Mouse (Mus musculus) testis, adult 2 months (tissue): ENCODE results near the gene Dclk2.

Experiments used
- CTCF ChIP-seq: fragments of 200-500 bp; IDR thresholded peaks from 2 replicates; pipeline ENCODE4 v1.5.1; 2012; ENCODE audit warnings: low read depth, mild to moderate bottlenecking, inconsistent platforms, low read length, moderate library complexity; ENCODE audit not compliant: control insufficient read depth, insufficient read depth, insufficient replicate concordance
- POLR2A ChIP-seq: fragments of 200-500 bp; IDR thresholded peaks from 2 replicates; pipeline ENCODE4 v1.6.1; 2012; ENCODE audit warnings: low read depth, mild to moderate bottlenecking, inconsistent platforms, low read length, moderate library complexity; ENCODE audit not compliant: control insufficient read depth

DNA sequence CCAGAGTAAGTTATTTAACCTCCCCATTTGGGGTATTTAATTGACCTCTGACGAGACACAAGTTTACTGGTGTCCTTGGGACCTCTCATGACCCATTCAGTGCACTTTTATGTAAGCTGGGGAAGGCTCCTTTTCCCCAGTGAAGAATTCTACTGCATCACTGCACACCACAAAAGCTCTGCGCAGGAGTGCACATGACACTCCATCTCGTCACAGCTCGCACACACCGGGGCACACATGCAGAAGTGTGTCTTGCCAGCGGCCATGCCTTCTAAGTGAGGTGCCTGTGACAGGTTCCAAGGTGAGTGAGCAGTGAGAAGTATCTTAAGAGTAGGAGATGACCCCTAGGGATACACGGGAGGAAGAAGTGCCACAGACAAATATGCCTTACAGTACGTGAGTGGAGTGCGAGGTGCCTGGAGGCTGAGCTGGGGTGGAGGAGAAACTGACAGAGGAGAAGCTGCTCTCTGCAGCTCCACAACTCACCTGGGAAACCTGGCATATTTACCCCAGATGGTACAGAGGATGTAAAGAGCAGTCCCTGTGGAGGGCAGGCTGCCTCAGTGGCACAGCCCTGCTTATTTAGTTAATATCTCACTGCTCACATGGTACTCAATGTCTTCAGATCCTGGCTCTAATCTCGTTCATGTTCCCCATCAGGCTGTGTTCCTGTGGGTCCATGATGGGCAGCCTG lies 58.3 kb downstream of the Dclk2 start:
- no peak for TF ChIP-seq CTCF
- no peak for TF ChIP-seq POLR2A
